Mouse (Mus musculus): ENCODE measurements around the gene Rad21l. TPM values are rescaled to one million over a fixed set of nuclear protein-coding genes. Genes with fewer than 3 reads are reported as not detected.

Rad21l gene
- not detected for polyA plus RNA-seq (2012; fragmentation: generic; extraction: Trizol)
- long read RNA-seq, experiment 1 = 0 reads
- long read RNA-seq, experiment 2 = 0 reads

- H3K79me3 ChIP-seq (ENCODE audit: low read depth) = no peaks in the 10 kb centered on the region
- no peaks in the 10 kb centered on the region for H3K27me3 ChIP-seq (ENCODE audit: control insufficient read depth, insufficient read depth, insufficient read length)
- H3K4me3 ChIP-seq (ENCODE audit: insufficient read depth, poor library complexity, severe bottlenecking) = no peak within 1 kb of the TSS
- no peak for TF ChIP-seq MYOD1 (IDR thresholded peaks at IDR 0.05; ENCODE audit: control insufficient read depth, insufficient read length, low read depth)
- TF ChIP-seq MYOG (IDR thresholded peaks at IDR 0.05; ENCODE audit: control insufficient read depth, extremely low read depth, insufficient read length) = no peak
- H3K79me2 ChIP-seq (ENCODE audit: control insufficient read depth, insufficient read depth) = no peaks in the 10 kb centered on the region
- no peak within 1 kb of the TSS for H3ac ChIP-seq (ENCODE audit: control insufficient read depth, insufficient read length, low read depth)
- no peaks in the 10 kb centered on the region for H3K36me3 ChIP-seq (ENCODE audit: control insufficient read depth, insufficient read depth)
Observed at GRCm38 (mm10) chr2:151668433-151668832, at the start of gene Rad21l. Rad21l (minus strand) TSS chr2:151668533.

DNA sequence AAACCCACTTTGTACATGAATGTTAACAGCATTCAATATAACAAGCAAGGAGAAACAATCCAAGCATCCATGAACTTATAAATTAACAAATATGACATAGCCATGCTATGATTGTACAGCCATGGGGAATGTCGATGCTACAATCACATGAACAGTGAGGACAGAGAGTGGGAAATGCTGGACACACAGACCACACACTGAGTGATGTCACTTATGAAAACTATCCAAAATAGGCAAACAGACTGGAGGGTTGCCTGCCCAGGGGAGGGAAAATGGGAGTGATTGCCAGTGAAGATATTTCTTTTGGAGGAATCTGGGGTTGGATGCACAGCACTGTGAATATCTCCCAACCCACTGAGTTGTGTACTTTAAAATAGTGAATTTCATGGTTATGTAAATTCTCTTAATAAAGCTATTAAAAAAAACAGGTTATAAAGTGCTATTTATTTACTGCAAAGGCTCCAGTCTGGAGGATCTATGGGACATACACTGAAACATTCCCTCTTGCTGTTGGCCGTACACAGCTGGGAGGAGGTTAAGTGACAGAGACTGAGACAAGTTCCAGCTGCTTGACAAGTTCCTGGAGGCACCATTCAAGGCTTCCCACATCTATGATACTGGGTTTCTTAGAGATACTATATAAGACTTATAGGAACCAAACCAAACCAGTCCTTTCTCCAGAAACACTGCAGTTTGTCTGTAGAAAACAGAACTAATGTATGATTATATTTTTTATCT lies 48.2 kb upstream of the Rad21l start:
- no peak overlapping the region for H3K4me3 ChIP-seq (ENCODE audit: insufficient read depth, poor library complexity, severe bottlenecking)
- H3K36me3 ChIP-seq (ENCODE audit: control insufficient read depth, insufficient read depth) = peaks cover 52% of the 10 kb centered on the region
- TF ChIP-seq USF1 (IDR thresholded peaks at IDR 0.05; ENCODE audit: low read depth) (no peak), CEBPB (IDR thresholded peaks at IDR 0.05; ENCODE audit: low read depth) (no peak), MYOD1 (IDR thresholded peaks at IDR 0.05; ENCODE audit: control insufficient read depth, insufficient read length, low read depth) (no peak), FOSL1 (IDR thresholded peaks at IDR 0.05; ENCODE audit: insufficient read depth, low read length, poor library complexity, severe bottlenecking) (no peak), MAX (IDR thresholded peaks at IDR 0.05) (no peak), CTCF (IDR thresholded peaks at IDR 0.05; ENCODE audit: control insufficient read depth, insufficient read depth, insufficient read length) (no peak), MYOG (IDR thresholded peaks at IDR 0.05; ENCODE audit: control insufficient read depth, extremely low read depth, insufficient read length) (no peak)
- no peaks in the 10 kb centered on the region for H3K27me3 ChIP-seq (ENCODE audit: control insufficient read depth, insufficient read depth, insufficient read length)
- H3K79me3 ChIP-seq (ENCODE audit: low read depth) = no peaks in the 10 kb centered on the region
- H3ac ChIP-seq (ENCODE audit: control insufficient read depth, insufficient read length, low read depth) = no peak overlapping the region
- H3K79me2 ChIP-seq (ENCODE audit: control insufficient read depth, insufficient read depth) = no peaks in the 10 kb centered on the region

DNA sequence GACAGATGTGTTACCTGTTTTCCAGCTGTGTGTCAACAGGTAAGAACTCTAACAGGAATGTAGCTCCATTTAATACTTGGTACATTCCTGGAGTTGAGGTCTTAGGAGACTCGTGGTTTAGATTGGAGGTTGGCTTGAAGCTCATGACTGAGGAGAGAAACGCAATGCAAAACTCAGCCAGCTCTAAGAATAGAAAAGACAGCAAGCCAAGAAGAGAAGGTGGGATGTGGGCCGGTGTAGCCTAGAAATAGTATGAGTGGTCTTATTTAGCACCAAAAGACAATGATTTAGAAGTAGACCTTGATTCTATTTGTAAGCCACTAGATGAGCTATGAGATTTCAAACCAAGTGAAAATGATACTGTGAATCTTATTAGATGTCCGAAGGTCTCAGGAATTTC lies 47.2 kb upstream of the Rad21l start:
- no peaks in the 10 kb centered on the region for H3K79me2 ChIP-seq (ENCODE audit: control insufficient read depth, insufficient read depth)
- H3K4me3 ChIP-seq (ENCODE audit: insufficient read depth, poor library complexity, severe bottlenecking) = no peak overlapping the region
- H3ac ChIP-seq (ENCODE audit: control insufficient read depth, insufficient read length, low read depth) = no peak overlapping the region
- H3K27me3 ChIP-seq (ENCODE audit: control insufficient read depth, insufficient read depth, insufficient read length) = no peaks in the 10 kb centered on the region
- TF ChIP-seq MYOG (IDR thresholded peaks at IDR 0.05; ENCODE audit: control insufficient read depth, extremely low read depth, insufficient read length) (no peak), MAX (IDR thresholded peaks at IDR 0.05) (no peak), USF1 (IDR thresholded peaks at IDR 0.05; ENCODE audit: low read depth) (no peak), MYOD1 (IDR thresholded peaks at IDR 0.05; ENCODE audit: control insufficient read depth, insufficient read length, low read depth) (no peak), FOSL1 (IDR thresholded peaks at IDR 0.05; ENCODE audit: insufficient read depth, low read length, poor library complexity, severe bottlenecking) (no peak), CEBPB (IDR thresholded peaks at IDR 0.05; ENCODE audit: low read depth) (no peak), CTCF (IDR thresholded peaks at IDR 0.05; ENCODE audit: control insufficient read depth, insufficient read depth, insufficient read length) (no peak)
- no peaks in the 10 kb centered on the region for H3K79me3 ChIP-seq (ENCODE audit: low read depth)
- H3K36me3 ChIP-seq (ENCODE audit: control insufficient read depth, insufficient read depth) = peaks cover 44% of the 10 kb centered on the region

GRCm38 (mm10) chr2:151712647-151713046 lies 44.3 kb upstream of the Rad21l start:
- Histone ChIP-seq H3K79me3 (ENCODE audit: low read depth) (no peaks in the 10 kb centered on the region), H3K27me3 (ENCODE audit: control insufficient read depth, insufficient read depth, insufficient read length) (peaks cover 4% of the 10 kb centered on the region), H3ac (ENCODE audit: control insufficient read depth, insufficient read length, low read depth) (no peak overlapping the region), H3K79me2 (ENCODE audit: control insufficient read depth, insufficient read depth) (no peaks in the 10 kb centered on the region), H3K36me3 (ENCODE audit: control insufficient read depth, insufficient read depth) (peaks cover 17% of the 10 kb centered on the region), H3K4me3 (ENCODE audit: insufficient read depth, poor library complexity, severe bottlenecking) (no peak overlapping the region)
- TF ChIP-seq MYOD1 (IDR thresholded peaks at IDR 0.05; ENCODE audit: control insufficient read depth, insufficient read length, low read depth) (no peak), USF1 (IDR thresholded peaks at IDR 0.05; ENCODE audit: low read depth) (no peak), CTCF (IDR thresholded peaks at IDR 0.05; ENCODE audit: control insufficient read depth, insufficient read depth, insufficient read length) (no peak), MYOG (IDR thresholded peaks at IDR 0.05; ENCODE audit: control insufficient read depth, extremely low read depth, insufficient read length) (no peak), FOSL1 (IDR thresholded peaks at IDR 0.05; ENCODE audit: insufficient read depth, low read length, poor library complexity, severe bottlenecking) (no peak), CEBPB (IDR thresholded peaks at IDR 0.05; ENCODE audit: low read depth) (no peak), MAX (IDR thresholded peaks at IDR 0.05) (no peak)

- Histone ChIP-seq H3K79me2 (ENCODE audit: control insufficient read depth, insufficient read depth) (no peaks in the 10 kb centered on the region), H3ac (ENCODE audit: control insufficient read depth, insufficient read length, low read depth) (no peak overlapping the region), H3K79me3 (ENCODE audit: low read depth) (no peaks in the 10 kb centered on the region), H3K4me3 (ENCODE audit: insufficient read depth, poor library complexity, severe bottlenecking) (no peak overlapping the region), H3K27me3 (ENCODE audit: control insufficient read depth, insufficient read depth, insufficient read length) (peaks cover 72% of the 10 kb centered on the region), H3K36me3 (ENCODE audit: control insufficient read depth, insufficient read depth) (no peaks in the 10 kb centered on the region)
- TF ChIP-seq USF1 (IDR thresholded peaks at IDR 0.05; ENCODE audit: low read depth) (no peak), FOSL1 (IDR thresholded peaks at IDR 0.05; ENCODE audit: insufficient read depth, low read length, poor library complexity, severe bottlenecking) (no peak), MYOD1 (IDR thresholded peaks at IDR 0.05; ENCODE audit: control insufficient read depth, insufficient read length, low read depth) (no peak), MYOG (IDR thresholded peaks at IDR 0.05; ENCODE audit: control insufficient read depth, extremely low read depth, insufficient read length) (no peak), MAX (IDR thresholded peaks at IDR 0.05) (no peak), CEBPB (IDR thresholded peaks at IDR 0.05; ENCODE audit: low read depth) (no peak), CTCF (IDR thresholded peaks at IDR 0.05; ENCODE audit: control insufficient read depth, insufficient read depth, insufficient read length) (no peak)
Observed at GRCm38 (mm10) chr2:151702851-151703190, 34.5 kb upstream of the Rad21l start.

Measured in C2C12 (cell line).